Mouse (Mus musculus) WW6 (cell line): ENCODE results near the gene Cdc42ep3.

ENCODE experiments used
- DNase-seq: peaks from one replicate; pipeline ENCODE4 v3.0.0-alpha.2; 2013; ENCODE audit warnings: low read depth, low spot score

Gene Cdc42ep3

DNA sequence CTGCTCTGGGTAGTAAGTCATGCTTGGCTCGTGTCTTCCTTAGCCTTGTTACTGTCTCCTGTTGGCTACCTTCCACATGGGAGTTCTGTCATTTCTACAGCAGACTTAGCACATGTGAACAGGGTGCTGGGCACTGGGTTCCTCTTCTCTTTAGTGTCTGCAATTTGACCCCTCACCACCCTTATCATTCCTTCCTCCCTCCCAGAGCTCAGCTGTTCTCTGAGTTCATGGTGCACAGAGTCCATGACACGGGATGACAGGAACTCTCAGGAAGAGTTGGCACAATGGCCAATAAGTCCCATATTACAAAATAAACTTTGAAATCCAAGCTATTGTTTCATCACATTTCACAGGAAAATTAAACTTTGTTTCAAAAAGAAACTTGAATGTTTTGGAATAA lies 64.2 kb downstream of the Cdc42ep3 start:
- no peak for DNase-seq

DNA sequence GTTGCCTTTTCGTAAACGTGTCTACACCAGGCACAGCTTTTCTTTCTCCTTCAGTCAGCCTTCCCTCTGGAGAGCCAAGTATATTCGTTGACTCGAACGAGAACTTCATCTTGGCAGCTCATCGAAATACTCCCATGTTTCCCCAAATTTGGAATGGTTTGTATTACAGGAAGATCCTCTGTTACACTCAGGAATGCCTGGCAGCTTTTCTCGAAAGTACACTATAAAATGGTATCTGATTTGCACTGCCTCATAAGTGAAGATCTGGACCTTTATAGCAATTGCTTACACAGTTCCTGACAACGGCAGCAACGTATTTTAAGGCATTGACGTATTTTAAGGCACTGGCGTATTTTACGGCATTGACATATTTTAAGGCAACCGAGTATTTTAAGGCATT lies 67.6 kb downstream of the Cdc42ep3 start:
- DNase-seq, result no peak

DNA sequence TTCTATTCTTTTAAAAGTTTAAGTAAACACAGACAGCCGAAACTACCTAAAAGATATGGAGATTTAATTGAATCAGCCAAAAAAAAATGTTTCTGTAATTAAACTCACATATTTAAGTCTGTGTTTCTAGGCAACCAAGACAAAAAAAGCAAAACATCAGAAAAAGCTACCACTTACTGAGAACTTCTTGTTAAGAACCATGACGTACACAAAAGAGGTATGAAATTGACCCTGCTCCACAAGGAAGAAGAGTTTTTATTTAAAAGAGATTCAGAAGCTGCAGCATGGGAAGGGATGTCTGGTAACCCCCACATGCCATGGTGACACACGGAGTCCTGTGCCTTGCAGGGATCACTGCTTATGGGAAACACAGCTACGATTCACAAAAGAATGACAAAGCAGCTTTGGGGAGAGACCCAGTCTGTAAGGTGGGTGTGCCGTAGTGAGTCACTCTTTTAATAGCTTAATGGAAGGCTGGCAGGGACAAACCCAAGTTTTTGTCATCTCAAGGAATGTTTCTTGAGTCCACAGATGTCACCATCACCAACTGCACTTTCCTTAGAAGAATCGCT lies 69.8 kb downstream of the Cdc42ep3 start:
- DNase-seq, result no peak
